Mouse (Mus musculus): ENCODE measurements around the gene Cemip. TPM values are rescaled to one million over a fixed set of nuclear protein-coding genes. Genes with fewer than 3 reads are reported as not detected.

Cemip gene
- polyA plus RNA-seq, 1 experiment from 2014 or later: not detected

DNA sequence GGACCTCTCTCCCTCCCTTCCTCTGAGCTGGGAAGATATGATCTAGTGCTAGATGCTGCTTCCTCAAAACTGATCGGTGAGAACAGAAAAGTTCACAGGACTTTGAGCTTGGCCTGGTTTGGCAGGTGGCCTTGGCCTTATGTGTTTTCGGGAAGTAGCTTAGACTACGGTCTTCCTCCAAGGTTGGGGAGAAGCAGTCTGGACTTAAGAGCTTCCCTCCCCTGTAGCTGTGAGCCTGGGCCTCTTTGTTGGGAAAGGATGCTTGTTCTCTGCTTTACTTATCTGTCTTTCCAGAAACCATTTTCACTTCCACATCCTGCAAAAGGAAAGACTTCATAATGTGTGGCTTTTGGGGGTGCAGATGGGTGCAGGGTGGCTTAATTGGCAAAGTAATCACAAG is 181.5 kb downstream of the Cemip start:
- Histone ChIP-seq H3K9me3 (replicated peaks; ENCODE audit: control insufficient read depth, low read length) (no peaks in the 10 kb centered on the region), H3K9ac (ENCODE audit: low read depth, low read length) (no peak overlapping the region), H3K36me3 (ENCODE audit: control insufficient read depth, insufficient read depth) (peaks cover 12% of the 10 kb centered on the region), H3K4me1 (ENCODE audit: control insufficient read depth, low read depth, low read length) (no peaks in the 10 kb centered on the region), H3K27ac (ENCODE audit: low read length) (no peak overlapping the region), H3K4me2 (ENCODE audit: low read depth, low read length) (no peak overlapping the region), H3K4me3 (ENCODE audit: low read depth, low read length) (no peak overlapping the region), H3K27me3 (ENCODE audit: control insufficient read depth, insufficient read depth, low read depth, low read length) (no peaks in the 10 kb centered on the region)
- ATAC-seq (ENCODE audit: low read depth): no peak
- 20% methylated on average over 3 of the region's 3 CpGs for WGBS (ENCODE audit: insufficient replicate concordance)

DNA sequence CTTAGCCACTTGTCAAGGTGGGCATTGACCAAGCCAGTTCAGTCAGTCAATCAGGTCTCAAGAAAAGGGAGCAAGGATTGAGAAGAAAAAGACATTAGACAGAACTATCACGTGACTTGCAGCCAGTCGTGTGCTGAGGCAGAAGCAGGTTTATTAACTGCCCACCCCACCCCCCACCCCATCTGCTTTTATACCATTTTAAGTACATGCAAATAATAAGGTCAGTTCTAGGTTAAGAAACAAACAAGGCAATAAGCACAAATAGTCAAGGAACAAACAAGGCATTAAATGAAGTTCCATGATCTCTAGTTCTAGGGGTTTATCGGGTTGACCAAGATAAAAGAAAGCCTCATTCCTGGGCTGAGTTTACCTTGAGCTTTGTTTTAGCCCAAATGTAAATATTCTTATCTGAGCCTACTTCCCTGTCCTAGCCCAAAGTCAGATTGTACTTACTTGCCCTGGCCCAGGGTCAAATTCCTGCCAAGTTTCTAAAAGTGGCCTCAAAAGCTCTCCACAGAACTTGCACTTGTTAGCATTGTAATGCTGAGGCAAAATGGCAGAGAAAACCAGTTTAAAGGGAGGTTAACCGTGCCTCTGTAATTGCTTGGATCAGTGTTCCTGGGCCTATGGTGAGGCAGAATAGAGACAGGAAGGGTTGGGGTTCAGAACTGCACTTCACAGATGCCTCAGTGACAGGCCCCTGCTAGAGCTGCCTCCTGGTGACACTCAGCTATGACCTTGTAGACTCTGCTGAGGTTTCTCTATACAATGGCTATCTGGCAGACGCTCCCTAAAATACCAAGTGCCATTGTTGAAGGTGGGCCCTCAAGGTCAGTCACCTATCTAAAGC is 183.8 kb downstream of the Cemip start:
- Histone ChIP-seq H3K4me1 (ENCODE audit: control insufficient read depth, low read depth, low read length) (peaks cover 22% of the 10 kb centered on the region), H3K9me3 (replicated peaks; ENCODE audit: control insufficient read depth, low read length) (no peaks in the 10 kb centered on the region), H3K27me3 (ENCODE audit: control insufficient read depth, insufficient read depth, low read depth, low read length) (no peaks in the 10 kb centered on the region), H3K9ac (ENCODE audit: low read depth, low read length) (no peak overlapping the region), H3K4me2 (ENCODE audit: low read depth, low read length) (no peak overlapping the region), H3K4me3 (ENCODE audit: low read depth, low read length) (no peak overlapping the region), H3K36me3 (ENCODE audit: control insufficient read depth, insufficient read depth) (peaks cover 30% of the 10 kb centered on the region), H3K27ac (ENCODE audit: low read length) (no peak overlapping the region)
- WGBS (ENCODE audit: insufficient replicate concordance): 65% methylated on average over 5 of the region's 5 CpGs
- ATAC-seq (ENCODE audit: low read depth): no peak

- H3K4me1 ChIP-seq (ENCODE audit: control insufficient read depth, low read depth, low read length): peaks cover 29% of the 10 kb centered on the region
- peaks cover 36% of the 10 kb centered on the region for H3K36me3 ChIP-seq (ENCODE audit: control insufficient read depth, insufficient read depth)
- no peak overlapping the region for H3K9ac ChIP-seq (ENCODE audit: low read depth, low read length)
- 80% methylated on average over 4 of the region's 4 CpGs for WGBS (ENCODE audit: insufficient replicate concordance)
- no peak overlapping the region for H3K27ac ChIP-seq (ENCODE audit: low read length)
- no peak overlapping the region for H3K4me3 ChIP-seq (ENCODE audit: low read depth, low read length)
- no peak for ATAC-seq (ENCODE audit: low read depth)
- H3K4me2 ChIP-seq (ENCODE audit: low read depth, low read length): no peak overlapping the region
- no peaks in the 10 kb centered on the region for H3K27me3 ChIP-seq (ENCODE audit: control insufficient read depth, insufficient read depth, low read depth, low read length)
- no peaks in the 10 kb centered on the region for H3K9me3 ChIP-seq (replicated peaks; ENCODE audit: control insufficient read depth, low read length)
Observed at GRCm38 (mm10) chr7:83901425-83901824, 184.9 kb downstream of the Cemip start.

DNA sequence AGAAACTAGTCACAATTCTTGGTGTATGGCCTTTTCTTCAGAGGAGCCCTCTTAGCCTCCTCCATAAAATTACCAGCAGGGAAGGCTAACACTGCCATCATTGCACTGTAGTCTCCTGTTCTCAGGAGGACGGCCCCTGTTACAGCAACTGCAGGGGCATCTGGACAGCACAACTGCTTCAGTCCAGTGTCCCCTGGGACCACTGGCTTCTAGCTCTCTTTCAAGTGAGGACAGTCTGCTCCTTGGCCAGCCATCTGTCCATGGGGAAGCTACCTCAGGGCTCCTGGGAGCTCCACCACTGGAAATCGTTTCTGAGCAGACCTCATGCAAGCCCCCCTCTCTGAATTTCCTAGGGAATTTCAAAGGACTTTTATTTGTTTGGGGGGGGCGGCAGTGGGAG is 185.8 kb downstream of the Cemip start:
- peaks cover 40% of the 10 kb centered on the region for H3K36me3 ChIP-seq (ENCODE audit: control insufficient read depth, insufficient read depth)
- peaks cover 34% of the 10 kb centered on the region for H3K4me1 ChIP-seq (ENCODE audit: control insufficient read depth, low read depth, low read length)
- no peak for ATAC-seq (ENCODE audit: low read depth)

DNA sequence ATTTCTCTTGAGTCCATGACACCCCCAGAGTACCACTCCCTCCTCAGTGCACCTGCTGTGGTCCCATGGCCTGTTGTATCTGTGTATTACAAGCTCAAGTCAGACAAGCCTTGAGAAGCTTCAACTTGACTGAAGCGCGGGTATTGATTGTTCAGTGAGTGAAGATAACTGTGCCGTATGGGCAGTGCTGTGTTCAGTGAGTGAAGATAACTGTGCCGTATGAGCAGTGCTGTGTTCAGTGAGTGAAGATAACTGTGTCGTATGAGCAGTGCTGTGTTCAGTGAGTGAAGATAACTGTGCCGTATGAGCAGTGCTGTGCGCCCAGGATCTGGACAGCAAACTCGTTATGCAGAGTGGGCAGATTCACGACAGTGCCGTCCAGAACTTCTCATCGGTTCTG is 188.0 kb downstream of the Cemip start:
- peaks cover 46% of the 10 kb centered on the region for H3K4me1 ChIP-seq (ENCODE audit: control insufficient read depth, low read depth, low read length)
- H3K27me3 ChIP-seq (ENCODE audit: control insufficient read depth, insufficient read depth, low read depth, low read length): no peaks in the 10 kb centered on the region
- peaks cover 44% of the 10 kb centered on the region for H3K36me3 ChIP-seq (ENCODE audit: control insufficient read depth, insufficient read depth)
- 0 out of 2 replicates have a peak overlapping the region, but pooled peaks have one; percentile 14 for H3K4me3 ChIP-seq (ENCODE audit: low read depth, low read length)
- H3K4me2 ChIP-seq (ENCODE audit: low read depth, low read length): peak overlapping the region; percentile 50
- no peaks in the 10 kb centered on the region for H3K9me3 ChIP-seq (replicated peaks; ENCODE audit: control insufficient read depth, low read length)
- 0 out of 2 replicates have a peak overlapping the region, but pooled peaks have one; percentile 12 for H3K9ac ChIP-seq (ENCODE audit: low read depth, low read length)
- 30% methylated on average over 11 of the region's 11 CpGs for WGBS (ENCODE audit: insufficient replicate concordance)
- peak; percentile 92 for ATAC-seq (ENCODE audit: low read depth)
- H3K27ac ChIP-seq (ENCODE audit: low read length): peak overlapping the region; percentile 92

More for the DNA sequence above, 185.8 kb downstream of the Cemip start:
- no peak overlapping the region for H3K9ac ChIP-seq (ENCODE audit: low read depth, low read length)
- no peak overlapping the region for H3K27ac ChIP-seq (ENCODE audit: low read length)
- no peak overlapping the region for H3K4me2 ChIP-seq (ENCODE audit: low read depth, low read length)
- H3K27me3 ChIP-seq (ENCODE audit: control insufficient read depth, insufficient read depth, low read depth, low read length): no peaks in the 10 kb centered on the region
- no peak overlapping the region for H3K4me3 ChIP-seq (ENCODE audit: low read depth, low read length)
- no peaks in the 10 kb centered on the region for H3K9me3 ChIP-seq (replicated peaks; ENCODE audit: control insufficient read depth, low read length)
- WGBS (ENCODE audit: insufficient replicate concordance): 66% methylated on average over 3 of the region's 3 CpGs

DNA sequence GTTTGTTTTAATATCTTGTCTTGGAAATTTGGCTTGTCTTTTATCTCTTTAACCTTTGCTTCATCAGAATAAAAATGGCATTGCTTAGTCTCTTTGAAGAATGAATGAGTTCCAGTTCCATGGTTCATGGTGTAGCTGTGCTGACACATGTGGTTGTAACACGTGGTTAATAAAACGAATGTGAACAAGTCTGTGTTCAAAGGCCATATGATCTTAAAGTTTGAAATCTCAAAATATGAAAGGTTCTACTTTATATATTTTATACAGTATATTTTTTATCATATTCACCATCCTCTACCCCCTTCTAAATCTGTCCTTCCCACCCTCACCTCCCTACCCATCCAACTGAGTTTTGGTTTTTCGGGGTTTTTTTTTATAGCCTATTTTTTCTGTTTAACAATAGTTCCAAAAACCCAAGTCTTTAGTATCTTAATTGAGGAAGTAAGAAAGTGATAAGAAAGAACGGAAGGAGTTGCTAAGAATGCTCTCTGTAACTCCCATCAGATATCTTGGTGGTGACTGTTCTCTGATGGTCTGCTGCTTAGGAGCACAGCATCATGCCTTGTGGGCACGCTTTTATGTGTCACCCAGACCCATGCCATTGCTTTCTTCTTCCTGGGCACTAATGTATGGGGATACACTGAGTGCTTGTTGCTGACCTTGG is 190.1 kb downstream of the Cemip start:
- peaks cover 40% of the 10 kb centered on the region for H3K36me3 ChIP-seq (ENCODE audit: control insufficient read depth, insufficient read depth)
- H3K27ac ChIP-seq (ENCODE audit: low read length): 0 out of 2 replicates have a peak overlapping the region, but pooled peaks have one; percentile 46
- 34% methylated on average over 5 of the region's 5 CpGs for WGBS (ENCODE audit: insufficient replicate concordance)
- no peaks in the 10 kb centered on the region for H3K27me3 ChIP-seq (ENCODE audit: control insufficient read depth, insufficient read depth, low read depth, low read length)
- no peaks in the 10 kb centered on the region for H3K9me3 ChIP-seq (replicated peaks; ENCODE audit: control insufficient read depth, low read length)
- H3K4me2 ChIP-seq (ENCODE audit: low read depth, low read length): no peak overlapping the region
- H3K9ac ChIP-seq (ENCODE audit: low read depth, low read length): peak overlapping the region; percentile 6; the same call in 1 of the 2 replicates
- no peak overlapping the region for H3K4me3 ChIP-seq (ENCODE audit: low read depth, low read length)
- H3K4me1 ChIP-seq (ENCODE audit: control insufficient read depth, low read depth, low read length): peaks cover 55% of the 10 kb centered on the region
- no peak for ATAC-seq (ENCODE audit: low read depth)

GRCm38 (mm10) chr7:83894348-83894747 is 192.0 kb downstream of the Cemip start:
- Histone ChIP-seq H3K36me3 (ENCODE audit: control insufficient read depth, insufficient read depth) (peaks cover 27% of the 10 kb centered on the region), H3K9me3 (replicated peaks; ENCODE audit: control insufficient read depth, low read length) (no peaks in the 10 kb centered on the region), H3K4me3 (ENCODE audit: low read depth, low read length) (no peak overlapping the region), H3K9ac (ENCODE audit: low read depth, low read length) (no peak overlapping the region), H3K4me1 (ENCODE audit: control insufficient read depth, low read depth, low read length) (peaks cover 56% of the 10 kb centered on the region), H3K27me3 (ENCODE audit: control insufficient read depth, insufficient read depth, low read depth, low read length) (no peaks in the 10 kb centered on the region), H3K4me2 (ENCODE audit: low read depth, low read length) (no peak overlapping the region), H3K27ac (ENCODE audit: low read length) (no peak overlapping the region)
- no peak for ATAC-seq (ENCODE audit: low read depth)
- WGBS (ENCODE audit: insufficient replicate concordance): 90% methylated on average over 1 of the region's 1 CpGs

DNA sequence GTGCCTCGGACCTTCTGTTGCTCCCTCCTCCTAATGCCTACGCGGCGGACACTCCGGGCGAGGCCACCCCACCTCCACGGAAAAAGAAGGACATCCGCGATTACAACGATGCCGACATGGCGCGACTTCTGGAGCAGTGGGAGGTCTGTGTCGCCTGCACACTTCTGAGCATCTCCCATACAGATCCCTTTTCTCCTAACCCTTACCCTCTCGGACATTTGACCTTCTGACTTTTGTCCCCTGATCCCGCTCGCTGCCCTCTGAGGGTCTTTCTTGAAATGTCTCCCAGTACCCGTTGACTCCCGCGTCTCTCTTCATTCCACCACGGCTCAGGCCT is 194.0 kb downstream of the Cemip start:
- Histone ChIP-seq H3K36me3 (ENCODE audit: control insufficient read depth, insufficient read depth) (peaks cover 12% of the 10 kb centered on the region), H3K27ac (ENCODE audit: low read length) (peak overlapping the region; percentile 82), H3K9me3 (replicated peaks; ENCODE audit: control insufficient read depth, low read length) (no peaks in the 10 kb centered on the region), H3K27me3 (ENCODE audit: control insufficient read depth, insufficient read depth, low read depth, low read length) (no peaks in the 10 kb centered on the region), H3K4me3 (ENCODE audit: low read depth, low read length) (peak overlapping the region; percentile 77), H3K4me2 (ENCODE audit: low read depth, low read length) (peak overlapping the region; percentile 61), H3K4me1 (ENCODE audit: control insufficient read depth, low read depth, low read length) (peaks cover 44% of the 10 kb centered on the region), H3K9ac (ENCODE audit: low read depth, low read length) (peak overlapping the region; percentile 66)
- no peak; the same call in 1 of the 2 replicates for ATAC-seq (ENCODE audit: low read depth)
- WGBS (ENCODE audit: insufficient replicate concordance): under 1% methylated on average over 20 of the region's 21 CpGs
